Mouse (Mus musculus) testis, postnatal 10 days (tissue): ENCODE measurements around the gene Trpc2.
"Not testable (repeated sequence)": the region's sequence is repeated elsewhere in the genome, so short reads cannot be mapped to it uniquely, and the experiment has no call there.

Experiments used
- DNase-seq: peaks from one replicate; pipeline ENCODE4 v3.0.0; 2021; ENCODE audit warnings: low spot score

Gene Trpc2

GRCm38 (mm10) chr7:102082816-102083215, at the start of gene Trpc2:
Trpc2 (plus strand) TSS chr7:102083116.
- no peak for DNase-seq

- no peak for DNase-seq
Observed at GRCm38 (mm10) chr7:102034904-102035303, 48.0 kb upstream of the Trpc2 start.

DNA sequence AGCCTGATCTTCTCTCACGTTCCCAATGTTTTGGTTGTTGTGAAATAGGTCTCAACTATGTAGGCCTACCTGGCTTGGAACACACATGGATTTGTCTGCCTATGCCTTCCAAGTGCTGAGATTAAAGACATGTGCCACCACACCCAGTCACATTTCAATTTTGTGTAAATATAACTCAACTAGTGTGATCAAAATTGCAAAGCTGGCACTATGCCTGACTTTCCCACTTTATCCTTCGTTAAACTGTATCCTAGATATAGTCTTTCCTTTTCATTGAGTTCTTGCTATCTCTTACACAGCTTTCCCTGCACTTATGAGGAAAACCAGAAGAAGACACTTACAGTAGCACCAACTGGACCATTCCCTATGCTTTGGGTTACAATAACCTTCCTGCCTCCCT, 47.4 kb upstream of the Trpc2 start:
- no peak for DNase-seq

DNA sequence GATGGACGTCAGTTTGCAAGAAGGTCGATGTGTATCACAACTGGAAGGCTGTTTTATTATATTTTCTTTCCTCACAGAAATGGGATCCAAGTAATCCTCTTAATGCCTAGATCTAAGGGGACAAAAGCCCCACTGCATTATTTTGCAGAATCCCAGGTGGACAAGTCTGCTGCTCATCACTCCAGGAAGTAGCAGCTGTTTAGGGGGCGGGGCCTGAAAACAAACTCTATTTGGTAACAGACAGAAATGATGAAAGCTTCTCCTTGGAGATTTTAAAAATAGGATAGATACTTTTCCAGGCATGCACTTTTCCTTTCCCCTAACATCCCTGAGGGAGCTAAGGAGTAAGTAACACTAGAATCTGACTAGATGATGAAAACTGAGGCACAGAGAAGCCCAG, 45.6 kb upstream of the Trpc2 start:
- DNase-seq: no peak

- DNase-seq: no peak
Observed at GRCm38 (mm10) chr7:102042314-102042713, 40.6 kb upstream of the Trpc2 start.

DNA sequence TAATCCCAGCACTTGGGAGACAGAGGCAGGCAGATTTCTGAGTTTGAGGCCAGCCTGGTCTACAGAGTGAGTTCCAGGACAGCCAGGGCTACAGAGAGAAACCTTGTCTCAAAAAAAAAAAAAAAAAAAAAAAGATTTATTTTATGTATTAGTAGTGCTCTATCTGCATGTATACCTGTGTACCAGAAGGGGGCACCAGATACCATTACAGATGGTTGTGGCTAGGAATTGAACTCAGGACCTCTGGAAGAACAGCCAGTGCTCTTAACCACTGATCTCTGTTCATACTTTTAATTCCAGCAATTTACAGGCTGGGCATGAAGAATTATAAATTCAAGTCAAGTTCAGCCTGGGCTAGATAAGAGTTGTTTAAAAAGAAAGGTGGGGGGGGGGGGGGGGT, 34.4 kb upstream of the Trpc2 start:
- DNase-seq: not testable (repeated sequence)

DNA sequence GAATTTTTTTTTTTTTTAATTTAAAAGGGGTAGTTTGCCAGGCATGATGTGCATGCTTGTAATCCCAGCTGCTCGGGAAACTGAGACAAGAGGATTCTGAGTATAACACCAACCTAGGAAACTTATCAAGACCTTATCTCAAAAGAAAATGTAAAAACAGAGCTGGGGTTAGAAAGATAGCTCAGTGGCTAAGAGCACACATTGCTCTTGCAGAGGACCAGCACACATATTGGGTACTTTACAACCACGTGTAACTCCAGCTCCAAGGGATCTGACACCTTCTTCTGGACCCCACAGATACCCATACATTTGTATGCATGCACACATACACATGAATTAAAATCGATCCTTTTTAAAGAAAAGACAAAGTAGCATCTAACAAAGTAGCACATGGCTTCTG, 21.6 kb upstream of the Trpc2 start:
- DNase-seq: no peak

- no peak for DNase-seq
Observed at GRCm38 (mm10) chr7:102062203-102062602, 20.7 kb upstream of the Trpc2 start.

DNA sequence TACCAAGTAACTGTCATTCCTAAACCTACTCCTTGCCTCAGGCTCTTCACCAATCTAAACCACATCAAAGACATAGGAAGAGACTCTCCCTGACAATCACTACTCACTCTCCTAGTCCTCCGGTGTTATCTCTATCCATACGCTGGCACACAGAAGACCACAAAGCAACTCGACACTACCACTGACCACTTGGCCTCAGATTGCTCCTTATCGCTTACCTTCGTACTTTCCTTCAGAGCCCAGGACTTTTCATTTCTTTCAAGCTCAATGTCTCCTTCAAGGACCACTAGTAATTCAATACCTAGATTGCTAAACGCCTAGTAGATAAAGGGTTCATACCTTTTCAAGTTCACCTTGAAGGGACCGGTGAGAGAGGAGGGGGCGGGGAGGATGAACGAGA, 19.0 kb upstream of the Trpc2 start:
- DNase-seq: no peak

GRCm38 (mm10) chr7:102064655-102065045, 18.3 kb upstream of the Trpc2 start:
- DNase-seq: no peak

- peak; percentile 92 for DNase-seq
Observed at GRCm38 (mm10) chr7:102065046-102065891, 17.6 kb upstream of the Trpc2 start, which contains the start of the genes Rnf121, Xndc1 and Xntrpc. Rnf121 (minus strand) TSS chr7:102065469. Xndc1 (plus strand) TSS chr7:102065511. Xntrpc (plus strand) TSS chr7:102065713.

- DNase-seq: no peak
Observed at GRCm38 (mm10) chr7:102066363-102066762, 16.6 kb upstream of the Trpc2 start.

DNA sequence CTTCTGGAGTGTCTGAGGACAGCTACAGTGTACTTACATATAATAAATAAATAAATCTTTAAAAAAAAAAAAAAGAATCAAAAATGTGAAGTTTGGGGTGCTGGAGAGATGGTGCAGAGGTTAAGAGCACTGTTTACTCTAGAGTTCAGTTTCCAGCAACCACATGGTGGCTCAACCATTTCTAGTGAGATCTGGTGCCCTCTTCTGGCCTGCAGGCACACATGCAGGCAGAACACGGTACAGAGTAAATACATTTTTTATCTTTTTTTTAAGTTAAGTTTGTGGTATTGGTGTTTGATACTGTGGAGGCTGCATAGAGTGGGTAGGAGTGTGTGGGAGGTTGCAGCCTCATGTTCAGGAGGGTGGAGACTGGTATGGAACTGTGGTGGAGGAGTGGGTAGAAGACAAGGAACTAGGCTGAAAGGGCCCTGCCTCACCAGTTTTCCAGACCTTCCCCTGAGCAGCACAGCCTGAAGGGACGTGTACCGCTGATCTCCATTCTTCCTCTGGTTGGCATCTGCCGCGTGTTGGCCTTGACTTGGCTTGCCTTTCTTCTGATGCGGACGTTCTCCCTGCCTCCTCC, 6.1 kb upstream of the Trpc2 start:
- no peak for DNase-seq

DNA sequence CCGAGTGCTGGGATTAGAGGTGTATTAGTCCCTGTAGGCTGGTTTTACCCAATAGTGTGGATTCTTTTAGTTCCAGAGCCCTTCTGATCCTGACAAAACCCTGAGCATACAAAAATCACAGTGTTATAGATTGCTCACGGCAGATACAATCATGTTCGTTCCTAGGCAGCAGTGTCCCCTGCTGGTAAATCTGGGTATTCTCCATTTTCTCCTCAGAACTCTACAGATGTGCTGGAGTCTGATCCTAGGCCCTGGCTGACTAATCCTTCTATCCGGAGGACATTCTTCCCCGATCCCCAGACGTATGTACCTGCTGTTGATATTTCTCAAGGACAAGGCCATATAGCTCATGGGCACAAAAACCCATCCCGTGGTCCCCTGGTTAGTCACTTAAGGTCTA, 4.4 kb upstream of the Trpc2 start:
- DNase-seq: no peak

DNA sequence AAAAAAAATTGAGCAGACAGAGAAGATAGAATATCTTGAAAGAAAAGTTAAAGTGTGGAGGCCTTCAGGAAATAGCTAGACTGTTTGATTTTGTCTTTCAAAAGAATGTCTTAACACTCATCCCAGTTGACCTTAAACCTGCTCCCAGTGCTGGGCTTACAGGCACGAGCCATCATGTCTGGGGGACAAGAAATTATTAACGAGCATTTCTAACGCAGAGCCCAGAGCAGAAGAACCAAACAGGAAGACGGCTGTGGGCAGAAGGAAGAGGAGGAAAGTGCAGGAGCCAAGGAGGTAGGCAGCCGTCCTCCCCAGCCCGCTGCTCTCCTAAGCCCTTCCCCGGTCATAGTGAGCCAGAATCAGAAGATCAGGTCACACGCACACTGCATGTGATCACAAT, 2.6 kb upstream of the Trpc2 start:
- DNase-seq: no peak

- no peak for DNase-seq
Observed at GRCm38 (mm10) chr7:102081784-102082183, 1.1 kb upstream of the Trpc2 start.

DNA sequence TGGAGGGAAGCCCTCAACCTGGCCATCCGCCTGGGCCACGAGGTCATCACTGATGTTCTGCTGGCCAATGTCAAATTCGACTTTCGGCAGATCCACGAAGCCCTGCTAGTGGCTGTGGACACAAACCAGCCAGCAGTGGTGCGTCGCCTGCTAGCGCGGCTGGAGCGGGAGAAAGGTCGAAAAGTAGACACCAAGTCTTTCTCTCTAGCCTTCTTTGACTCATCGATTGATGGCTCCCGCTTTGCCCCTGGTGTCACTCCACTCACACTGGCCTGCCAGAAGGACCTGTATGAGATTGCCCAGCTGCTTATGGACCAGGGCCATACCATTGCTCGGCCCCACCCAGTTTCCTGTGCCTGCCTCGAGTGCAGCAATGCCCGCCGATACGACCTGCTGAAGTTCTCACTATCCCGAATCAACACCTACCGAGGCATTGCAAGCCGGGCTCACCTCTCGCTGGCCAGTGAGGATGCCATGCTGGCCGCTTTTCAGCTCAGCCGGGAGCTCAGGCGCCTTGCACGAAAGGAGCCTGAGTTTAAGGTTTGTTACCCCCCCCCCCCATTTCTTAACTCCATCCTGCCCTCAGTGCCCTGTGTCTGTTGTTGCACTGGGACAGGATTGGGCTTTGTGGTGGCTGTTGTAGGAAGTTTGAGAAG, 1.3 kb downstream of the Trpc2 start:
- no peak for DNase-seq

- no peak for DNase-seq
Observed at GRCm38 (mm10) chr7:102087336-102087735, 4.4 kb downstream of the Trpc2 start.

DNA sequence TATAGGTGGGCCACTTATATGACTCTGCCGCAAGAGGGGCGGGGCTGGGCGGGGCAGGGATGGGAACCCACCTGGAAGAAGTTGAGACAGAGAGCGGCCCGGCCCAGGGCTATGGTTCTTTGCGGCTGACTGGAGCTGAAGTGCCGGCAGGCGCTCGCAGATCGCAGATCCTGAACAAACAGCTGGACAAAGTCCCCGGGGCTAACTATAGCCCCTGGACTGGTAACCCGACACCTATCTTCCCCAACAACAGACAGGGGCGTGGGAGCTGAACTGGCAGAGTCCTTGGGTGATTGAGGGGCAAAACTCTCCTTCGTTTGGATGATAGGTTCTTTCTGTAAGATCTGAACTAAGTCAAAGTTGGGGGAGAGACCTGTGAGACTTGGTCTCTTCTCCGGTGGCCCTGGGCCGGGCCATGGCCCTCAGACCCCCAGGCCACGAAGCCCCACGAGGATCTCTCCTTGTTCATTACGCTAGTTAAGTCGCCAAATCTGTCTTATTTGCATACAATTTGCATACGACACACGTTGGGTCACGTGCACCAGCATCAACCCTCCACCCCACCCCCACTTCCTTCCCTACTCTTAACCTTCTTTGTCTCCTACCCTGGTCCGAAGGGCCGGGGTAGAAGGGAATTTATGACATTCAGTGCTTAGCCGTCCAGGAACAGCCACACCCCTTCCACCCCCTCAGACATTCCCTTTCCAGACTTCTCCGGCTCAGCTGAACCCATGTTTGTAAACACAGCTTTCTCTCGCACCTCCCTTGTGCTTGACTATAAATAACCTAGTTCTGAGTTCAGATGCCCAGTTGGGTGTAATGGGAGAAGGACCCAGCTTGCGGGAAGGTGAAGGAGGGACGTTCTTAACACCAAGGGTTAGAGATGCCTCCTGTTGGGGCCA, 17.1 kb downstream of the Trpc2 start:
- no peak for DNase-seq

- no peak for DNase-seq
Observed at GRCm38 (mm10) chr7:102100868-102101267, 18.0 kb downstream of the Trpc2 start.

DNA sequence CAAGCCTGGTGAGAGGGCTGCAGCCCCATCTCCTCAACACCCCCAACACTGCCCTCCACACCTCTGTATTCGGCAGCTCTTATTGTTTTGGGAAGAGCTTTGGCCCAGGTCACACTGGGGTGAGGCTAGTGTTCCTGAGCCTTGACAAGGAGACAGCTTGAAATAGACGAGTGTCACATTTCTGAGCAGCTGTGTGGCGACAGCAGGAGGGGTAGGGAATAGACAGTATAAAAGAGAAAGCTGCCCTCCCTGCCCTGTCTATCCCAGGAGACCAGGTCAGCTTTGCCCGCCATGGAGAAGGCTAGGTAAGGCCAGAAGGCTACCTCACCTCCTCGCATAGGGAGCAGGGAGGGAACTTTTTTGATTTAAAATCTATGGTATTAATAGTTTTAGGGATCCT, 18.6 kb downstream of the Trpc2 start, which contains the start of gene Art1:
TSS of gene Art1 (plus strand) at position 257 of the 400 bp plus-strand sequence.
- no peak for DNase-seq

DNA sequence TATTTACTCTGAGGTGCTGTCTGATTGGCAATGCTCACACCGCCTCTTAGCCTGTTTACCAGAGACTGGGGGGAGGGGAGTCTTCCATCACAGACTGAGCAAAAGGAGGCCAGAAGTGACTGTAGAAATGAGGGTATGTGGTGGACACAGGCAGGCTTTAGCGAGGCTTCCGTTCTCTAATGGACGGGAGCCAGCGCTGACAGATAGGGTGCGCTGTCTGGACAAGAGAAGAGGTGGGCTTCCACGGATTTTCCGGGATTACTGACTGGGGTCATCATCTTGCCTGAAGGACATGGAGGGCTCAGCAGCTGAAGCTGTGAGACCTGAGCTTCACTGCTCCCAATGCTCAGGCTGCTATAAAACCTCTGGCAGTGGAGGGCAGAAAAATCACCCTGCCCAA, 19.3 kb downstream of the Trpc2 start:
- no peak for DNase-seq
